Mouse (Mus musculus) T-helper 17 cell (primary cell): ENCODE results near the gene Emp3.
"Not testable (repeated sequence)": the region's sequence is repeated elsewhere in the genome, so short reads cannot be mapped to it uniquely, and the experiment has no call there.

Source experiments
- in situ Hi-C, 2 experiments: fragments of 300-600 bp; cut with MboI, MseI; formaldehyde crosslinking; loops; 1 replicate in 1 of 2; 2 replicates in 1 of 2; pipeline ENCODE4 v1.15.1; 2025; ENCODE audit warnings: high pct_unique_total_duplicates in 2 of 2

The Emp3 gene

DNA sequence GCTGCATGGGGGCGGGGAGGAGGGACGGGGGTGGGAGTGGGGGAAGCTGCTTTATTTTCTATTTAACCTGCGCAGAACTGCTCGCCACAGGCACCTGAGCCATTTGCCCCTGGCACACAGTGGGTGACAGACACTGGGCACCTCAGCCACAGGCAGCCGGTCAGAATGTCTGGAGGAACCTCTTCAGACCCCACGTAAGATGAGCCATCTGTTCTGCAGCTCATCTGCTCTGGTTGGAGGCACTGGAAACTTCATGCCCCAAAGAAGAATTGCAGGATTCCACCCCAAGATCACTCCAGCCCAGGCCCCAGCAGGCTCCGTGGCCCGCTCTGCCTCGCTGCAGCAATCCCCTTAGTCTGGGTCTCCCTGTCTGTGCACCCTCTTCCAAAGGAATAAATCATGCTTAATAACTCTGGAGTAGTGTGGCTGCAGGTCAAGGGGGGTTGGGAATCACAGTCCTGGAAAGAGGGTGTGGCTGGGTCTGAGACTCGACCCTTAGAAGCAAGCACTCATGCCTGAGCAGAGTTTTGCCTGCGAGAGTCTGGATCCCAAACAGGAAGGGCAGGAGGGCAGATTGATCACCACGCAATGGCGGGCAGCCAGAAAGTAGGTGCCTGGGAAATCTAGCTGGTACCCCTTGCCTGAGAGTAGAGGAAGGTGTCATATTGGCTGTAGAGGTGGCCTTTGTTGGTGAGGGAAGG is 4.0 kb downstream of the Emp3 start:
- in situ Hi-C loops = loop anchor here in 1 of 2 experiments (10.0 to 25.0 kb wide), 2 partner anchors 1095 to 1512 kb away; partner anchors contain the start of gene Spty2d1

DNA sequence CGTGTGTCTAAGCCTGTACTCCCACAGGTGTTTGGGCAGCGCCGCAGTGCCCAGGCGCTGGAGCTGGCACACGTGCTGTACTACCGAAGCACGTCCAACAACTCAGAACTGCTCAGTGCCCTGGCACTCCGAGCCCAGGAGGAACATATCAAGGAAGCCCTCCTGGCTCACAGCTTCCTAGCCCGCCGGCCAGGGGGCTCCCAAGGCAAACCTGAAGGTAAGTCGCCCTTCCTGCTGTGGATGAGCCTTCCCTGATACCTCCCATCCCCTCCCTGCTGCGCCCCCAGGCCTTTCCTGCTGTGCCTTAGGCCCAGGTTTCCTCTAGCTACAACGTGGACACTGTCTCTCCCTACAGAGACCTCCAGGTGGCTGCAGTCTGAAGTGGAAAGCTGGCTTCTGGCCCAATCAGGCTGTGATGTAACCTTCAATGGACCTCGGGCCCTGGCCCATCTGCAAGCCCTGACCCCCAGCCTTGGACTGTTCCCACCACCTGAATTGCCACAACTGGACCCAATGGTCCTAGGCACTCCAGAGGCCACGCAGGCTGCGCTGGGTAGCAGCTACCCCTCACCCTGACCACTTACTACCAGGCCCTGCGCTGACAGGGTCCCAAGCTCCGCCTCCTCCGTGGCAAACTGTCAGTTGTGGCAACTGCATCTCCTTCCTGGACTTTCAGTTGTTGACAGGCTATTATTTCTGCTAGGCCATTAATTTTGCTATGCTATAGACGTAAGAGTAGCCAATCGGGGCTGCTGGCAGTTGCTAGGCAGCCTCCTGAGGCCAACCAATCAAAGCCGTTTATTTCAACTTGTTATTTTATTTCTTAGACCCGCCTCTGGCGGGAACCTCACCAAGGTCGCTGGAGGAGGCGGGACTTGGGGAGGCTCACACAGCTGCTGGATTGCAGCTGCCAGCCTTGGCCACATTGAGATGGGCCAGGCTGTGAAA is 4.9 kb downstream of the Emp3 start:
- in situ Hi-C loops = loop anchor here in 1 of 2 experiments (10.0 to 25.0 kb wide), 2 partner anchors 1096 to 1512 kb away; partner anchors contain the start of gene Spty2d1

DNA sequence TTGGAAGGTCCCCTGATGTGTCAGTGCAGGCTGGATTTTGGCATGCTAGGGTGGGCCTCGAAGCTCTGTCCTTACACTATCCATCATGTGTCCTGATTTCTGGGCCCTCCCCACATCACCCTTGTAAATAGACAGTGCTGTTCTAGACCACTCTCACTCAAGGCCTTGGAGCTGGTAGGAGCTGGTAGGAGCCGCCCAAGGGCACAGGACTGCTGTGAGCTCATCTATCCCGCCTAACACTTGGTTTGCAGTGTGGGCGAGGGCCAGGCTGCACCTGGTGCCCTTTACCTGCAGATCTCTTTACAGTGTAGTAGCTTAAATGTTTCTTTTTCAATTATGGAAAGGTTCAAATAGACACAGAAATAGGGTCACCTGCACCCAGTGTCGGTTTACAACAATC is 6.2 kb downstream of the Emp3 start:
- in situ Hi-C loops = loop anchor here in 1 of 2 experiments (10.0 to 25.0 kb wide), 2 partner anchors 1097 to 1510 kb away; partner anchors contain the start of gene Spty2d1

DNA sequence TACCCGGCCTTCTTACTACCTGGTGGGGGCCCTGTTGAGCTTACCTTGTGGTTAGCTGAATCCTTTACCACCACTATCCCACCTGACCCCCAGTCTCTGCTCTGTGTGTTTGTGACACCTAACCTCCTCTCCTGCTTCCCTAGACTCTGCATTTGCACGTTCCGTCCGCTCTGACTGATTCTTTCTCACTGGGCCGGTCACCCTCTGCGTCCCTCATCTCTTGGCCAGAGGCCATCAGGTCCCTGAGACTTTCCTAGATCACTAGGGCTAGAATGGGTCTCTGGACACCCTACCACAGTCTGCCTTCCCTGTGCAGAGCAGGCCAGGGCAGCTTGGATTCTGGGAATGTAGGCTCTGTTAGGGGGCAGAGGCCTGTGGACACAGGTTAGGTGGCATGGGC is 7.1 kb downstream of the Emp3 start:
- in situ Hi-C loops = loop anchor here in 1 of 2 experiments (10.0 to 25.0 kb wide), 2 partner anchors 1098 to 1509 kb away; partner anchors contain the start of gene Spty2d1

DNA sequence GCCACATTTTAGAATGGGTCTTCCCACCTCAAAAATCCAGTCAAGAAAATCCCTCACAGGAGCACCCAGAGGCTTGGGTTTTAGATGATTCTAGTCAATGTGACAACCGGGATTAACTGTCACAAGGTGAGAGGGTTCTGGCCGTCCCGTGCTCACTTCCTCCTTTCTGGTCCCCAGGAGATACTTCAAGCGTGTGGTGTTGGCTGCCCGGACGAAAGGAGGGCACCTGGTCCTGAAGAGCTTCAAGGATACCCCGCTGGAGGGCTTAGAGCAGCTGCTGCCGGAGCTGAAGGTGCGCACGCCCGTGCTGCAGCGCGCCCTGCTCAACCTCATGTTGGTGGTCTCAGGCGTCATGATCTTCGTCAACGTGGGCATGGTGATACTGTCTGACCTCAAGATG is 12.1 kb downstream of the Emp3 start:
- in situ Hi-C loops = loop anchor here in 1 of 2 experiments (25.0 kb wide), 1 partner anchor 1103 kb away; the partner anchor contains the start of gene Spty2d1

DNA sequence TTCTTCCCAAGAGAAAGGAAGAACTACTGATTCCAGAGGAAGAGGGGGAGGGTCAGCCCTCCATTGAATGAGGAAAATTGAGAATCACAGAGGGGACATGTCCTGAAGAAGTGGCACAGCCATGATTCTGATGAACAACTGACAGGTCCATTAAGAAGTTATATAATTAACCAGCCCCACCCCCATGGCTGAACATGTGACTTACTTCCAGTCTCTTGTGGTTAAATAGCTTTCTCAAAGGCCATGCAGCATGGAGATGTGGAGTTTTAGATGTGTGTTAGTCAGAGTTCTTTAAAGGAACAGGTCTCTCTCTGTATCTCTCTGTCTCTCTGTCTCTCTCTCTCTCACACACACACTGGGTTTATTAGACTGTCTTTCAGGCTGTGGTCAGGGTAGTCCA is 12.8 kb downstream of the Emp3 start:
- in situ Hi-C loops = loop anchor here in 1 of 2 experiments (25.0 kb wide), 1 partner anchor 1104 kb away; the partner anchor contains the start of gene Spty2d1

DNA sequence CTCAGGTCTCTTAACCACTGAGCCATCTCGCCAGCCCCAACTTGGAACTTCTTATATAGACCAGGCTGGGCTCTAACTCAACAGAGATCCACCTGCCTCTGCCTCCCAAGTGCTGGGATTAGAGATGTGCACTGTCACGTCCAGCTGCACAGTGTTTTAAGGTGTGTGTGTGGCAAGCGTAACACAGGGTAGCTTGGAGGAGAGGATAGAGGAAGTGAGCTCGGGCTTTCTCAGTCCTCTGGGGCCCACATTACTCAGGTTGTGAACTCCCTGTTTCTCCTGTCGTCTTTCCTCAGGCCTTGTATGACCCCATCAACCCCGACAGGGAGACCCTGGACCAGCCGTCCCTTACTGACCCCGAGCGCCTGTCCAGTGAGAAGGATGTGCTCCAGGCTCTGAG is 14.6 kb downstream of the Emp3 start:
- in situ Hi-C loops = loop anchor here in 1 of 2 experiments (25.0 kb wide), 1 partner anchor 1106 kb away; the partner anchor contains the start of gene Spty2d1

DNA sequence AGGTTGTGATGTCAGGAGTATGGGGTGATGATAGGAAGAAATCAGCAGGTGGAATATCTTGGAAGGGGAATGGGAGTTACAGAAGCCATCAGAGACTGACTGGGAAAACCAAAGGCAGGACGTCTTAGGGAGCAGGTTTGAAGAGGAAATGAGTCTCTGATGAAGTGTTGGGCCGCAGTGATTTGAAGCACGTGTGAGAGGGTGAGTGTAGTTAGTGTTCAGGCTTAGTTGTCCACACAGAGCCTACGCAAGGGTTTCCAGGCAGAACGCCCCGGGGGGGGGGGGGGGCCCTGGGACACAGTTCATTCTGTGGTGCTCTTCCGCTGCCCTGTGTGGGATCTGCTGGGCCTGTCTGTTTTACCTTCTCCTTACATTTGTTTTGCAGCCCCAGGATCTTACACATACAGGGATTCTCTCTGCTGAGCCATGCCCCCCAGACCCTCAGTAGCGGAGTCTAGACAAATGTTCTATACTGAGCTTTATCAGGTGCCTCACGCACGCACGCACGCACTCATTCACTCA is 18.7 kb downstream of the Emp3 start:
- in situ Hi-C loops = loop anchor here in 1 of 2 experiments (25.0 kb wide), 1 partner anchor 1110 kb away; the partner anchor contains the start of gene Spty2d1

DNA sequence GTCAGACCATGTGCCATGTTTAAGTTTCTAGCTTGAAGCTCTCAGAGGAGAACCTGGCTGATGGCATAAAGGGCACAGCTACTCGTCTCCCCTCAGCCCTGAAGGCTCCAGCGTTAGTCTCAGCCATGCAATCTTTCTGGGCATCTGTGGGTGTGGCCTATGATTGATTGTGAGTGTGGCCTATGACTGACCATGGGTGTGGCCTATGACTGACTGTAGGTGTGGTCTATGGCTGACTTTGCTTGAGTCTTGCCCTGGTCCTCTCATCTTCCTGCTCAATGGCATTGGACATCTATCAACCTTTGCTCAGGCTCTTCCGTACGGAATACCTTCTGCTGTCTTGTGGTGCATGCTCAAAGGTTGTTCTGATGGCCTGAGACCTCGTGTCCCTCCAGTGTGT is 19.6 kb downstream of the Emp3 start:
- in situ Hi-C loops = loop anchor here in 1 of 2 experiments (25.0 kb wide), 1 partner anchor 1111 kb away; the partner anchor contains the start of gene Spty2d1

DNA sequence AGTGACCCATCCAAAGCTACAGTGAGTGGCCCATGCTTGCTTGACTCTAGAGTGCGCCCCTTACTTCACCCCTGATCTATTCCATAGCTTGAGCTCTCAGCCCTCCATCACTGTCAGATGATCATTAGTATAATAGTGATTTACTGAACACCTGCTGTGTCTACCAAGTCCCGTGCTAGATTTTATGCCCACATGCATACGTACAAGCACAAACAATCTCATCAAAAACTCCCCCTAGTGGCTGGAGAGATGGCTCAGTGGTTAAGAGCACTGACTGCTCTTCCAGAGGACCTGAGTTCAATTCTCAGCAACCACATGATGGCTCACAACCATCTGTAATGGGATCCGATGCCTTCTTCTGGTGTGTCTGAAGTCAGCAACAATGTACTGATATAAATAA is 23.1 kb downstream of the Emp3 start:
- in situ Hi-C loops = not testable (repeated sequence)

DNA sequence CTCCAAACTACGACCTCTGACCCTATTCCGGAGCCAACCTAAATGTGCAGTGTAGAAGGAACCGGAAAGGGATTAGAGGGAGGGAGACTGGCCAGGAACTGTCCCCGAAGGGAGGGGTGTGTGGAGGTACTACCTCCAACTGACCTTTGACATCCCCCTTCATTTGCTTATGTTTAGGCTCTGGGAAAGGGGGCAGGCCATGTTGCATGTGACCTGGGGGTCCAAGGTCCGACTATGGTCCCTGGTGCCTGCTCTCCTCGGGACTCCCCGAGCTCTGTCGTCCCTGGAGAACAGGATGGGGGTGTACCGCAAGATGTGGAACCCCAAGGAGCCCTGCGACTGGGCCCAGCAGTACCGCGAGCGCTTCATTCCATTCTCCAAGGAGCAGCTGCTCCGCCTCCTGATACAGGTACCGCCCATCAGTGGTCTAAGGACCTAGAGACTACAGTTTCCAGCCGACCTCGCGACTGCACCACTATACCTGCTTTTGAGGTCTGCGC is 23.9 kb downstream of the Emp3 start:
- in situ Hi-C loops = no loop called here

DNA sequence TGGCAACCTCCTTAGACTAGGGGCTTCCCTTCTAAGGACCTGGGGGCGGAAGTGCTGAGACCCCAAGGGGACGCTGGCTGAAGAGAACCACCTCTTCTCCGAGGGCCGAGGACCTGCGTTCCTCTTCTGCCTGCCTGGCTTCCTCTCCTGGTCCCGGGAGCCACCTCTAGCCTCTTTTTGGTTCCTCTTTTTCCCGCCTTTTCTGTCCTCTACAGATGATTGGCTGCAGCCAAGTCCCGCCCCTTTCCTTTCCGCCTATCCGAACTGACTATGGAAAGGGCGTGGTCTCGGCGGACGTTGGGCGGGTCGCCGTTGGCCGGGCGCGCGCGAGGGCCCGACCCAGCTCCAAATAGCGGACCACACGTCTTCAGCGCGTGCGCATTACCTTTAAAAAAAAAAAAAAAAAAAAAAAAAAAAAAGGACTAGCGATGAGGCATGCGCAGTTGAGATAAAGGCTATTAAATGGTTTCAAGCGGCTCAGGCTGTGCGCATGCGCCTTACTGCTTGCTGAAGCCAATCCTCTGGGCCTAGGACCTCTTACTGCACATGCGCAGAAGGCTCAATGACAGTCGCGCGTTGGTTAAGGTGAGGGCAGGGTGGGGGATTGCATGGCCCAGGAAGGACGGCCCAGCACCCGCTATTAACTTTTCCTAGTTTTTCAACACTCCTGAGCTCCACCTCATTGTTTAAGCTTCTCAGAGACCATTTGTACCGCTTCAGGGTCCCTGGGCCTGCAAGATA is 24.5 kb downstream of the Emp3 start, which contains the start of the genes Syngr4 and Tmem143:
Gene Syngr4 (minus strand): TSS at position 198 of the 741 bp plus-strand sequence.
Gene Tmem143 (plus strand): TSS at position 425 of the 741 bp plus-strand sequence.
- in situ Hi-C loops = no loop called here

DNA sequence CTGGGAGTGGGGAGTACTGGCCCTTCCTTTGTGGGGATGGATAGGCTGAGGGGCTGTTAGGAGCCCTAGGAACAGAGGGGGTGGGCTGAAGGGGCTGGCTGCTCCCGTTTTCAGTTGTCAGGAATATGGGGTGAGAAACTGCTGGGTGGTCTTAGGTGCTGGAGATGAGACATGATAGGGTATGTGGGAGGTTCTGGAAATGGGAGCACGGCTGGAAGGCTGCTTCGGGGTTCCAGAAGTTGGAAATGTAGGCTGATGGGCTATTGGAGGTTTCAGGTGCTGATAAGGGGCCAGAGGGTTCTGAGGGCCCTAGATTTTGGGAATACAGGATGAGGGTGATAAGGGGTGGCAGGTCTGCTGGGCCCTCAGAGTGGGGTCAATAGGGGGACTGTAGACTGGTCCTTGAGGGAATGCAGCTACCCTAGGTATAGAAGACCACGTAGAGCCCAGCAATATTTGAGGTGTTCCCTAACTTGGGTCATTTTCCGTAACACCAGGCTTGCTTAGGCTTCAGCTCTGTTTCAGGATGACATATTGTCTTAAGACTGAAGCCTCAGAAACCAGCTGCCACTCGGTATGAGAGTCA is 25.2 kb downstream of the Emp3 start:
- in situ Hi-C loops = no loop called here

DNA sequence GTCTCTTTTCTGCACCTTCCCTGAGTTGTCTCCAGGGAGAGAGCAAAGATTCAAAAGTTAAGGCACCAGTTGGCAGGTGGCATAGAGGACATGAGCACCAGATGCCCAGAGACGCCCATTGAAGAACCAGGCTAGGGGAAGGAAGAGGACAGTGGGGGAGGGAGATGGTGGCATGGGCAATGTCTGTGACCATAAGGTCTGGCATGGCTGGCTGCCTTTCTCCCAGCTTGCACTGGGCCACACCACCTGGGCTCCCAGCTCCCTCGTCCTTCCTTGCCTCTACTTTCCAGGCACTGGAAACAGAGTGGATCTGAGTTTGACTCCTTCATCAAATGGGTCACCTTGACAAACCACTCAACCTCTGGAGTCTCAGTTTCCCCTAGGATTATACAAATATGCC is 28.6 kb downstream of the Emp3 start:
- in situ Hi-C loops = no loop called here

DNA sequence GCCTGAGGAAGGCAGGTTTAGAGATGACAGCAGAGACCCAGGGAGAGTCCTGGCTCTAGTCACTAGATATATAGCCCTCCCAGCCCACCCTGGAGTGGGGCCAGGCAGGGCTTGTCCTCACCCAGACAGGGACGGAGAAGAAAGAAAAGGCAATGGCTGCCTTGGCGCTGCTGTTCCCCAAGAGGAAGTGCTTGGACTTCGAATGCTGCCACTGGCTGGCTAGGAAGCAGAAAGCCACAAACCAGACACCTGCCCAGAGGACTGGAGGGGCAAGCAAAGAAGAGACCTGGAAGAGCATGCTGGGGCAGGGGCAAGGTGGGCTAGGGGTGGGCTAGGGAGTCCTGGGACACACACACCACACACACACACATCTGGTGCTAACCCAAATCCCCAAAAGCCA is 34.0 kb downstream of the Emp3 start:
- in situ Hi-C loops = no loop called here

DNA sequence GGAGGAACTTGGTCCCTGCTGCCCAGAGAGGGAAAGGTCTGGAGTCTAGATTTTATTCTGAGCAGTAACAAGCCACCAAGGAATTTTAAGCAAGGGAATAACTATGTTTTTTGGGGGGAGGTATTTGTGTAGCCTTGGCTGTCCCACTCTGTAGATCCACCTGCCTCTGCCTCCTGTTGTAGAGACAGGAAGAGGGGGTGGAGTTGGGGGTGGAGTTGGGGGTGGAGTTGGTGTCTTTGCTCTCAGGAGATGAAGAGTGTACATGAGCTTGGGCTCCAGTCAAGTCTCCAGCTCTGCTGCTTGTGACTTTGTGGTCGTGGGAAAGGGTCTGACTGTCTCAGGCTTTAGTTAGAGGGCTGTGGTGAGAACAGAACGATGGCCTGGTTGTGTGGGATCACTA is 40.2 kb downstream of the Emp3 start:
- in situ Hi-C loops = no loop called here

DNA sequence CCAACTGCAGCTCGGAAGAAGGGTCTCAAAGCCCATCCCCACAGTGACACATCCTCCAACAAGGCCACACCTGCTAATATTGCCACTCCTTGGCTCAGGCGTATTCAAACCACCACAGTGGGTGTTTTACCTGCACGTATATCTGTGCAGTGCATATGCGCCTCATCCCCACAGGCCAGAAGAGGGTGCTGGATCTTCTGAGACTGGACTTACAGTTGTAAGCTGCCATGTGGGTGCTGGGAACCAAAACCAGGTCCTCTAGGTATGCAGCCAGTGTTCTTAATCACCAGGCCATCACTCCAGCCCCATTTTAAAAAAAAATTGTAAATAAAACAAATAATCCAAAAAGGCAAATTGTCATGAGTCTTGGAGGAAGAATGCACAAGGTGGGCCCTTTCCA is 40.7 kb downstream of the Emp3 start:
- in situ Hi-C loops = no loop called here

DNA sequence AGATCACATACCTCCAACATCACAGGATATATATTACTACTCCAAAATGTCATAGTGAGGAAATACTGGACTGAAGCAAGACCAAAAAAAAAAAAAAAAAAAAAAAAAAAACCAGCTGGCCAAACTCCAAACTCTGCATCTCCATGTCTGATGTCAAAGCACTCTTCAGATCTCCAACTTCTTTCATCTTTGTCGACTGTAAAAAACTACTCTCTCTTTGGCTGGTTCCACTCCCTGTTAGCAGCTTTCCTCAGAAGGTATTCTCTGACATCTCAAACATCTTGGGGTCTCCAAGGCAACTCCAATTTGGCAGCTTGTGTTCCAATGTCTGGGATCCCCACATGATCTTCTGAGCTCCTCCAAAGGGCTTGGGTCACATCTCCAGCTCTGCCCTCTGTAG is 42.9 kb downstream of the Emp3 start, which contains the start of gene Grin2d:
Gene Grin2d (minus strand): TSS at position 101 of the 400 bp plus-strand sequence.
- in situ Hi-C loops = not testable (repeated sequence)

DNA sequence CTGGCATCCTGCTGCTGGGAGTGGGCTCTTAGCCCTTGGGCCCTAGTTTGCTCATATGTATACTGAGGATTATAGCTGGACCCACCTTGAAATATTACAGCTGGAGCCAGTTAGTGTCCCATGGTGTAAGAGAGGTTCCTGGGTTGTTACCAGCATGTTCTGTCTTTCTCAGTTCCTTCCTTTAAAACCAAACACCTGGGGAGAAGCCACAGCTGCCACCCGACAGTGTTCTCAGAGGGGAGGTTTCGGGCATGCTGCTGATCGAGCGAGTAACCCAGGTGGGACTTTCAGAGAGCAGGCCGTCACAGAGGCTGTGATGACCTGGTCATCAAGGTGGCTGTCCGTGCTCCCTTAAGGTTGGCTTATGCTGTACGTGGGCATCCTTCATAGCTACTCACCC is 44.3 kb downstream of the Emp3 start:
- in situ Hi-C loops = no loop called here
